Mouse (Mus musculus) embryonic facial prominence, embryonic 13.5 days (tissue): Measurements from ENCODE around the gene Src. TPM values are rescaled to one million over a fixed set of nuclear protein-coding genes. Genes with fewer than 3 reads are reported as not detected.
A peak's percentile ranks its signal among the peaks of the same experiment; 100 is the strongest.

ENCODE experiments used
- ATAC-seq: fragments of 200-750 bp; cut with Nextera tagmentation; 2 replicates; pipeline ENCODE4 v1.8.0; 2017; ENCODE audit warnings: low read depth; ENCODE audit not compliant: insufficient number of reproducible peaks, insufficient read depth, low FRiP score, low TSS enrichment
- H3K27ac ChIP-seq: fragments of 300-500 bp; sonication (generic); 2 replicates; pipeline ENCODE4 v1.5.1; 2015; ENCODE audit warnings: moderate library complexity, mild to moderate bottlenecking, inconsistent platforms
- H3K27me3 ChIP-seq: fragments of 300-500 bp; sonication (generic); 2 replicates; pipeline ENCODE4 v1.6.1; 2015; ENCODE audit warnings: mild to moderate bottlenecking, inconsistent platforms
- H3K36me3 ChIP-seq: fragments of 300-500 bp; sonication (generic); 2 replicates; pipeline ENCODE4 v1.6.1; 2015; ENCODE audit warnings: mild to moderate bottlenecking, inconsistent platforms
- H3K4me1 ChIP-seq: fragments of 300-500 bp; sonication (generic); 2 replicates; pipeline ENCODE4 v1.6.1; 2015; ENCODE audit warnings: inconsistent platforms
- H3K4me2 ChIP-seq: fragments of 300-500 bp; sonication (generic); 2 replicates; pipeline ENCODE4 v1.6.1; 2015; ENCODE audit warnings: moderate library complexity, mild to moderate bottlenecking, inconsistent platforms
- H3K4me3 ChIP-seq: fragments of 300-500 bp; sonication (generic); 2 replicates; pipeline ENCODE4 v1.5.1; 2015; ENCODE audit warnings: mild to moderate bottlenecking, inconsistent platforms
- H3K9ac ChIP-seq: fragments of 300-500 bp; sonication (generic); 2 replicates; pipeline ENCODE4 v1.6.1; 2015; ENCODE audit warnings: mild to moderate bottlenecking, inconsistent platforms
- H3K9me3 ChIP-seq: fragments of 300-500 bp; sonication (generic); 2 replicates; pipeline ENCODE4 v1.6.1; 2016; ENCODE audit warnings: inconsistent platforms
- WGBS: fragments of 180-500 bp; shearing (Covaris S2); methylation state at CpG from one replicate; pipeline ENCODE4 v1.1.7; 2015; ENCODE audit warnings: mixed read lengths; 5-methylcytosine and 5-hydroxymethylcytosine counted together
- polyA plus RNA-seq: library from polyadenylated mRNA; unstranded; fragments of >200 nt; fragmentation: Nextera tagmentation; extraction: Ambion mirVana; gene quantifications from 2 replicates; pipeline ENCODE4 v1.2.1, GENCODE M21; 2015

The Src gene
- polyA plus RNA-seq, 1 experiment from 2014 or later, result 22.1 TPM

GRCm38 (mm10) chr2:157486981-157487656 is 68.9 kb downstream of the Src start:
- Histone ChIP-seq H3K4me3 (no peak overlapping the region), H3K27me3 (no peaks in the 10 kb centered on the region), H3K4me1 (peaks cover 25% of the 10 kb centered on the region), H3K9ac (no peak overlapping the region), H3K27ac (peak overlapping the region; percentile 57; the same call in 1 of the 2 replicates), H3K9me3 (no peaks in the 10 kb centered on the region), H3K36me3 (no peaks in the 10 kb centered on the region), H3K4me2 (no peak overlapping the region)
- ATAC-seq, result no peak
- 32% methylated on average over 7 of the region's 7 CpGs for WGBS

- peaks cover 18% of the 10 kb centered on the region for H3K4me1 ChIP-seq
- H3K9me3 ChIP-seq, result no peaks in the 10 kb centered on the region
- H3K9ac ChIP-seq, result no peak overlapping the region
- no peak overlapping the region for H3K4me3 ChIP-seq
- no peak for ATAC-seq
- WGBS, result 26% methylated on average over 12 of the region's 12 CpGs
- no peaks in the 10 kb centered on the region for H3K27me3 ChIP-seq
- H3K27ac ChIP-seq, result peak overlapping the region; percentile 22; the same call in 1 of the 2 replicates
- no peaks in the 10 kb centered on the region for H3K36me3 ChIP-seq
- H3K4me2 ChIP-seq, result no peak overlapping the region
Observed at GRCm38 (mm10) chr2:157487733-157488175, 69.5 kb downstream of the Src start.

- Histone ChIP-seq H3K9ac (no peak overlapping the region), H3K4me1 (peaks cover under 1% of the 10 kb centered on the region), H3K36me3 (no peaks in the 10 kb centered on the region), H3K27me3 (no peaks in the 10 kb centered on the region), H3K27ac (no peak overlapping the region), H3K9me3 (no peaks in the 10 kb centered on the region), H3K4me3 (no peak overlapping the region), H3K4me2 (no peak overlapping the region)
- ATAC-seq, result no peak
- 89% methylated on average over 3 of the region's 3 CpGs for WGBS
Observed at GRCm38 (mm10) chr2:157493240-157493639, 75.0 kb downstream of the Src start.

GRCm38 (mm10) chr2:157498529-157498928 is 80.3 kb downstream of the Src start:
- ATAC-seq, result no peak; the same call in 1 of the 2 replicates
- 32% methylated on average over 4 of the region's 4 CpGs for WGBS

DNA sequence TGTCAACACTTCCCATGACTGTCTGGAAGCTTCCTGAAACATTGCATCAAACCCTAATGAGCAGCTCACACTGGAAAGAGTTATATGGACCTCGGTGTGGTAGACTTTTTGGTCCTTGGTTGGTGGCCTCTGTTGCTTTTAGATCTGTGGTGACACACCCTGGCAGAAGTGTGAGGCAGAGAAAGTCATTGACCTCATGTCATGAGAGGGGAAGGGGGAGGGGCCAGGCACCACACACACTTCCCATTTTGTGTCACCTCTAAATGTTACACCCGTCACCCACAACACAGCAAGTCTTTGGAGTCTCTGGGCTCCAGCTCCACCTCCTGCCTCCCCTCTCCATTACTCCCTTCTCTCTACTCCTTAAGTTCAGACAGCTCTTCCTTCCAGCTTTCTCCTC is 82.1 kb downstream of the Src start:
- no peak overlapping the region for H3K9ac ChIP-seq
- H3K4me3 ChIP-seq, result no peak overlapping the region
- H3K27ac ChIP-seq, result no peak overlapping the region
- H3K27me3 ChIP-seq, result no peaks in the 10 kb centered on the region
- WGBS, result 80% methylated on average over 2 of the region's 2 CpGs
- no peak for ATAC-seq
- H3K4me2 ChIP-seq, result no peak overlapping the region
- H3K4me1 ChIP-seq, result peaks cover 14% of the 10 kb centered on the region
- H3K9me3 ChIP-seq, result no peaks in the 10 kb centered on the region
- no peaks in the 10 kb centered on the region for H3K36me3 ChIP-seq

More at GRCm38 (mm10) chr2:157498529-157498928, 80.3 kb downstream of the Src start:
- H3K36me3 ChIP-seq, result no peaks in the 10 kb centered on the region
- peaks cover 14% of the 10 kb centered on the region for H3K4me1 ChIP-seq
- H3K27me3 ChIP-seq, result no peaks in the 10 kb centered on the region
- H3K9me3 ChIP-seq, result no peaks in the 10 kb centered on the region
- H3K4me3 ChIP-seq, result no peak overlapping the region
- no peak overlapping the region for H3K4me2 ChIP-seq
- H3K9ac ChIP-seq, result no peak overlapping the region
- no peak overlapping the region for H3K27ac ChIP-seq

DNA sequence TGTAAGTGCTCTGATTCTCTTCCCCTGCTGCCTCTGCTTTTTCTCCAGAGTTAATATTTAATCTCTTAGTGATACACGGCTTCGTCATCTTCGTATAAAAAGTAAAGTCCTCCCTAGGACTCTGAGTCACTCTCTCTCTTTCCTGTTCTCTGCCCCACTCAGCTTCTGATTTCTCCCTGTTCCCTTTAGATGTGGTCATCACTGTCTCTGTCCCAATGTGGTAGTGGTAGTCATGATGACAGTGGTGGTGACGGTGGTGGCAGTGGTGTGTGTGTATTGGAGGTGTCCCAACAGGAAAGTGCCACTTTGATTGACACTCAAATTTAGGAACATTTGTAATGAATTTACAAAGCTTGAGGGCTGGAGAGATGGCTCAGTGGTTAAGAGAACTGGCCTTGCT is 83.1 kb downstream of the Src start:
- H3K27me3 ChIP-seq, result no peaks in the 10 kb centered on the region
- no peak overlapping the region for H3K27ac ChIP-seq
- H3K4me1 ChIP-seq, result peaks cover 14% of the 10 kb centered on the region
- H3K9me3 ChIP-seq, result no peaks in the 10 kb centered on the region
- no peak overlapping the region for H3K4me2 ChIP-seq
- no peak overlapping the region for H3K9ac ChIP-seq
- no peak overlapping the region for H3K4me3 ChIP-seq
- no peaks in the 10 kb centered on the region for H3K36me3 ChIP-seq
- WGBS, result 88% methylated on average over 4 of the region's 4 CpGs
- no peak for ATAC-seq

- Histone ChIP-seq H3K27ac (peak overlapping the region; percentile 16; the same call in 1 of the 2 replicates), H3K4me2 (peak overlapping the region; percentile 29), H3K9ac (0 out of 2 replicates have a peak overlapping the region, but pooled peaks have one; percentile 16), H3K4me1 (peaks cover 22% of the 10 kb centered on the region), H3K27me3 (no peaks in the 10 kb centered on the region), H3K4me3 (no peak overlapping the region), H3K9me3 (no peaks in the 10 kb centered on the region), H3K36me3 (no peaks in the 10 kb centered on the region)
- WGBS, result 38% methylated on average over 14 of the region's 14 CpGs
- 0 out of 2 replicates have a peak, but pooled peaks have one; percentile 7 for ATAC-seq
Observed at GRCm38 (mm10) chr2:157506779-157507178, 88.5 kb downstream of the Src start.

DNA sequence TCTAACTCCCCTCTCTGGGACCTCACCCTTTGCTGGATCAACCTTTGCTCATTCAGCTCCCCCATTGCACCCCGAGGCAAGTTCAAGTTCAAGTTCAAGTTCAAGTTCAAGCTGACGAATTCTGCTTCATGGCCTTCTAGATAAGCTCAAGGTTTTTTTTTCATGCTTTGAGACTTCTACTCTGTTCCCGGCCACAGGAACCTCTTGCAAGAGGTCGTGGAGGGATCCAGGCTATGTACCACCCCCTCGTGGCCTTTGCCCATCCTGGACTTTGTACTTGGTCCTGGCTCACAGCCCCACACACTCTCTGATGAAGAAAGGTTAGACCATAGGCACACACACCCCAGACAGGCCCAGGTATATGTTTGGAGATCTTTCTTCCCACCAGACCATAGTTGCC is 90.9 kb downstream of the Src start:
- Histone ChIP-seq H3K27me3 (no peaks in the 10 kb centered on the region), H3K4me1 (peaks cover 28% of the 10 kb centered on the region), H3K9ac (no peak overlapping the region), H3K9me3 (no peaks in the 10 kb centered on the region), H3K4me3 (no peak overlapping the region), H3K4me2 (no peak overlapping the region), H3K36me3 (no peaks in the 10 kb centered on the region), H3K27ac (no peak overlapping the region)
- 76% methylated on average over 5 of the region's 5 CpGs for WGBS
- no peak for ATAC-seq

DNA sequence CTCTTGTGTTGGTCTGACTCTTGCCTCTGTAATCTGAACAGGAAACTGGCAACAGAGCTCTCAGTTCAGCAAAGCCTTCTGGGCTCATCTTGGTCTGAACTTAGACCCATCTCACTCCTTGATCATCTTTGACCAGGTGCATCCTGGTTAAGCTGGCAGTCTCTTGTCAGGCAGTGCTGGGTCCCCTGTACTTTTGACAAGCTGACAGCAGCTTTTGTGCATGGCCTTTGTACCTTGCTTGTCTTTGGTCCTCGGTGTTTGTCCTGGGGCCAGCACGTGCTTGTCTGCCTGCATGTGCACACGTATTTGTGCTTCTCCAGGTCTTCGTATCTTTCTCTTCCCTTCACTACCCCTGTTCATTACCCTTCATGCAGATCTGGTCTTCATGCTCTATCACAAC is 91.8 kb downstream of the Src start:
- H3K27me3 ChIP-seq, result no peaks in the 10 kb centered on the region
- WGBS, result 70% methylated on average over 4 of the region's 4 CpGs
- peaks cover 36% of the 10 kb centered on the region for H3K4me1 ChIP-seq
- no peak overlapping the region for H3K27ac ChIP-seq
- H3K4me2 ChIP-seq, result no peak overlapping the region
- no peak overlapping the region for H3K4me3 ChIP-seq
- no peak for ATAC-seq
- H3K9ac ChIP-seq, result no peak overlapping the region
- no peaks in the 10 kb centered on the region for H3K36me3 ChIP-seq
- H3K9me3 ChIP-seq, result no peaks in the 10 kb centered on the region

GRCm38 (mm10) chr2:157512859-157513258 is 94.6 kb downstream of the Src start:
- Histone ChIP-seq H3K36me3 (no peaks in the 10 kb centered on the region), H3K4me3 (no peak overlapping the region), H3K4me2 (no peak overlapping the region), H3K27ac (peak overlapping the region; percentile 64; the same call in 1 of the 2 replicates), H3K9me3 (no peaks in the 10 kb centered on the region), H3K4me1 (peaks cover 23% of the 10 kb centered on the region), H3K9ac (no peak overlapping the region), H3K27me3 (no peaks in the 10 kb centered on the region)
- no peak for ATAC-seq
- 82% methylated on average over 9 of the region's 9 CpGs for WGBS

DNA sequence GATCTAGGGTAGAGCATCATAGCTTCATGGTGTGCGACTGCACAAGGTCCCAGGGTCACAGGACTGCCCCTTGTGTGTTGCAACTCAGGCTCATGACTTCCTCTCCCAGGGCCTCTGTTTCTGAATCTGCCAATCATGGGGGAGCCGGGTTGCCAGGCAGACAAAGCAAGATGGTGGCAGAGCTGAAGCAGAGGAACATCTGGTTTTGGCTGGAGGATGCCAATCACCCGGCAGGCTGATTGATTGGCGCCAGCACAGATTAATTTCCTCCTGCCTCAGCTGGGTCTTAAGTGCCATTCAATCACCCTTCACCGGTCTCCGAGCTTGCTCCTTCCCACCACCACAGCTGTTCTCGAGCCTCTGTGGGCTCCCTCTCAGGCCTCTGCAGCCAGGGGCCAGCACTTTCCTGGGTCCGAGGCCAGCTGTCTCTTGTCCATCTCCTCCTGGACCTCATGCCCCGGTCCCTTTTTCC is 95.5 kb downstream of the Src start:
- H3K36me3 ChIP-seq, result no peaks in the 10 kb centered on the region
- H3K4me1 ChIP-seq, result peaks cover 27% of the 10 kb centered on the region
- H3K4me3 ChIP-seq, result no peak overlapping the region
- H3K4me2 ChIP-seq, result no peak overlapping the region
- H3K9me3 ChIP-seq, result no peaks in the 10 kb centered on the region
- H3K27me3 ChIP-seq, result no peaks in the 10 kb centered on the region
- peak overlapping the region; percentile 64 for H3K27ac ChIP-seq
- H3K9ac ChIP-seq, result no peak overlapping the region
- 5% methylated on average over 9 of the region's 9 CpGs for WGBS
- ATAC-seq, result no peak

GRCm38 (mm10) chr2:157514353-157514752 is 96.1 kb downstream of the Src start:
- H3K27me3 ChIP-seq, result no peaks in the 10 kb centered on the region
- no peaks in the 10 kb centered on the region for H3K9me3 ChIP-seq
- H3K36me3 ChIP-seq, result no peaks in the 10 kb centered on the region
- H3K9ac ChIP-seq, result no peak overlapping the region
- H3K4me2 ChIP-seq, result no peak overlapping the region
- H3K27ac ChIP-seq, result peak overlapping the region; percentile 64
- H3K4me1 ChIP-seq, result peaks cover 27% of the 10 kb centered on the region
- H3K4me3 ChIP-seq, result no peak overlapping the region
- ATAC-seq, result no peak
- 3% methylated on average over 4 of the region's 4 CpGs for WGBS
